Mouse (Mus musculus) stomach, postnatal 0 days (tissue): Measurements from ENCODE around the gene Zkscan2. TPM values are rescaled to one million over a fixed set of nuclear protein-coding genes. Genes with fewer than 3 reads are reported as not detected.
A peak's percentile ranks its signal among the peaks of the same experiment; 100 is the strongest.

Experiments
- ATAC-seq: fragments of 200-750 bp; cut with Nextera tagmentation; 2 replicates; pipeline ENCODE4 v1.8.0; 2017; ENCODE audit not compliant: low FRiP score, low TSS enrichment
- DNase-seq: peaks from one replicate; pipeline ENCODE4 v3.0.0-alpha.2; 2016; ENCODE audit warnings: low spot score
- H3K27ac ChIP-seq: fragments of 300-500 bp; sonication (generic); replicated peaks from 2 replicates; pipeline ENCODE4 v1.5.1; 2014; ENCODE audit warnings: mild to moderate bottlenecking, control low read depth
- H3K27me3 ChIP-seq: fragments of 300-500 bp; sonication (generic); 2 replicates; pipeline ENCODE4 v1.6.1; 2014; ENCODE audit warnings: low read length; ENCODE audit not compliant: control insufficient read depth, insufficient read depth
- H3K36me3 ChIP-seq: fragments of 300-500 bp; sonication (generic); 2 replicates; pipeline ENCODE4 v1.6.1; 2014; ENCODE audit warnings: low read length, mixed read lengths; ENCODE audit not compliant: control insufficient read depth, insufficient read depth
- H3K4me1 ChIP-seq: fragments of 300-500 bp; sonication (generic); replicated peaks from 2 replicates; pipeline ENCODE4 v1.6.1; 2014; ENCODE audit warnings: antibody characterized with exemption; ENCODE audit not compliant: control insufficient read depth, insufficient read depth
- H3K4me2 ChIP-seq: fragments of 300-500 bp; sonication (generic); replicated peaks from 2 replicates; pipeline ENCODE4 v1.6.1; 2014; ENCODE audit warnings: low read depth, mild to moderate bottlenecking, control low read depth, moderate library complexity
- H3K4me3 ChIP-seq: fragments of 300-500 bp; sonication (generic); 2 replicates; pipeline ENCODE4 v1.5.1; 2014; ENCODE audit warnings: low read depth, low read length, control low read depth
- H3K9ac ChIP-seq: fragments of 300-500 bp; sonication (generic); 2 replicates; pipeline ENCODE4 v1.6.1; 2014; ENCODE audit warnings: mild to moderate bottlenecking, low read length, control low read depth, mixed read lengths
- H3K9me3 ChIP-seq: fragments of 300-500 bp; sonication (generic); 2 replicates; pipeline ENCODE4 v1.6.1; 2016; ENCODE audit warnings: low read length; ENCODE audit not compliant: control insufficient read depth
- CTCF ChIP-seq: IDR thresholded peaks from 2 replicates; pipeline ENCODE4 v1.5.1; 2016; ENCODE audit warnings: antibody characterized with exemption, low read depth, mild to moderate bottlenecking, moderate library complexity
- EP300 ChIP-seq: optimal IDR thresholded peaks from 2 replicates; pipeline ENCODE3; 2016; ENCODE audit warnings: antibody characterized with exemption
- WGBS: fragments of 180-500 bp; shearing (Covaris S2); extraction: QIAGEN DNeasy Blood & Tissue Kit; methylation state at CpG from one replicate; pipeline ENCODE4 v1.1.7; 2014; 5-methylcytosine and 5-hydroxymethylcytosine counted together
- polyA plus RNA-seq: library from polyadenylated mRNA; unstranded; fragments of >200 nt; fragmentation: Nextera tagmentation; extraction: Ambion mirVana; gene quantifications from 2 replicates; pipeline ENCODE4 v1.2.1, GENCODE M21; 2015

Gene Zkscan2
- polyA plus RNA-seq: 0.25 and 0.28 TPM in 2 replicates

GRCm38 (mm10) chr7:123500239-123501219 lies at the start of gene Zkscan2:
Zkscan2 (minus strand) TSS chr7:123500449.
- Histone ChIP-seq H3K9me3 (no peaks in the 10 kb centered on the region), H3K4me2 (peak within 1 kb of the TSS; percentile 86), H3K4me3 (peak within 1 kb of the TSS; percentile 53), H3K9ac (peak within 1 kb of the TSS; percentile 51), H3K27me3 (no peaks in the 10 kb centered on the region), H3K36me3 (no peaks in the 10 kb centered on the region), H3K4me1 (no peaks in the 10 kb centered on the region), H3K27ac (no peak within 1 kb of the TSS)
- ATAC-seq: peak; percentile 80
- TF ChIP-seq EP300 (peak; percentile 69), CTCF (peak; percentile 23; the same call in 1 of the 2 replicates)
- peak; percentile 60 for DNase-seq
- WGBS: 1% methylated on average over 63 of the region's 71 CpGs

GRCm38 (mm10) chr7:123529190-123529589 lies 28.9 kb upstream of the Zkscan2 start:
- TF ChIP-seq EP300 (no peak), CTCF (no peak)
- Histone ChIP-seq H3K4me2 (no peak overlapping the region), H3K4me3 (no peak overlapping the region), H3K9ac (no peak overlapping the region), H3K27me3 (no peaks in the 10 kb centered on the region), H3K4me1 (no peaks in the 10 kb centered on the region), H3K36me3 (no peaks in the 10 kb centered on the region), H3K27ac (no peak overlapping the region), H3K9me3 (no peaks in the 10 kb centered on the region)
- DNase-seq (no peak), ATAC-seq (no peak)
- 61% methylated on average over 3 of the region's 3 CpGs for WGBS

- ATAC-seq (no peak), DNase-seq (no peak)
- no peaks in the 10 kb centered on the region for H3K9me3 ChIP-seq
- no peaks in the 10 kb centered on the region for H3K36me3 ChIP-seq
- WGBS: 32% methylated on average over 10 of the region's 10 CpGs
- H3K27ac ChIP-seq: no peak overlapping the region
- H3K4me3 ChIP-seq: no peak overlapping the region
- no peaks in the 10 kb centered on the region for H3K27me3 ChIP-seq
- no peaks in the 10 kb centered on the region for H3K4me1 ChIP-seq
- peak overlapping the region; percentile 8; the same call in 1 of the 2 replicates for H3K9ac ChIP-seq
- TF ChIP-seq CTCF: no peak
- TF ChIP-seq EP300: no peak
- no peak overlapping the region for H3K4me2 ChIP-seq
Observed at GRCm38 (mm10) chr7:123525761-123526160, 25.5 kb upstream of the Zkscan2 start.

- H3K27me3 ChIP-seq: no peaks in the 10 kb centered on the region
- ATAC-seq: no peak
- H3K9ac ChIP-seq: no peak overlapping the region
- TF ChIP-seq CTCF (peak; percentile 87), EP300 (no peak)
- no peaks in the 10 kb centered on the region for H3K9me3 ChIP-seq
- no peak overlapping the region for H3K4me2 ChIP-seq
- peak; percentile 72 for DNase-seq
- WGBS: 12% methylated on average over 8 of the region's 8 CpGs
- H3K27ac ChIP-seq: no peak overlapping the region
- H3K4me3 ChIP-seq: no peak overlapping the region
- no peaks in the 10 kb centered on the region for H3K36me3 ChIP-seq
- no peaks in the 10 kb centered on the region for H3K4me1 ChIP-seq
Observed at GRCm38 (mm10) chr7:123524218-123524861, 24.1 kb upstream of the Zkscan2 start.

GRCm38 (mm10) chr7:123507946-123508345 lies 7.7 kb upstream of the Zkscan2 start:
- Histone ChIP-seq H3K4me3 (no peak overlapping the region), H3K4me2 (no peak overlapping the region), H3K9ac (no peak overlapping the region), H3K9me3 (no peaks in the 10 kb centered on the region), H3K27me3 (no peaks in the 10 kb centered on the region), H3K27ac (no peak overlapping the region), H3K36me3 (no peaks in the 10 kb centered on the region), H3K4me1 (no peaks in the 10 kb centered on the region)
- 86% methylated on average over 7 of the region's 7 CpGs for WGBS
- no peak for DNase-seq
- ATAC-seq: no peak
- TF ChIP-seq CTCF: no peak
- TF ChIP-seq EP300: no peak

GRCm38 (mm10) chr7:123503358-123503757 lies 3.1 kb upstream of the Zkscan2 start:
- no peak overlapping the region for H3K4me3 ChIP-seq
- H3K4me1 ChIP-seq: no peaks in the 10 kb centered on the region
- no peak for TF ChIP-seq CTCF
- TF ChIP-seq EP300: no peak
- ATAC-seq: no peak
- H3K4me2 ChIP-seq: no peak overlapping the region
- no peaks in the 10 kb centered on the region for H3K36me3 ChIP-seq
- no peak overlapping the region for H3K27ac ChIP-seq
- no peaks in the 10 kb centered on the region for H3K9me3 ChIP-seq
- no peaks in the 10 kb centered on the region for H3K27me3 ChIP-seq
- WGBS: 28% methylated on average over 1 of the region's 1 CpGs
- DNase-seq: peak; percentile 54
- no peak overlapping the region for H3K9ac ChIP-seq
